Mouse (Mus musculus): Measurements from ENCODE around the gene Kcnn1.
"Not testable (repeated sequence)": the region's sequence is repeated elsewhere in the genome, so short reads cannot be mapped to it uniquely, and the experiment has no call there.

Gene Kcnn1

DNA sequence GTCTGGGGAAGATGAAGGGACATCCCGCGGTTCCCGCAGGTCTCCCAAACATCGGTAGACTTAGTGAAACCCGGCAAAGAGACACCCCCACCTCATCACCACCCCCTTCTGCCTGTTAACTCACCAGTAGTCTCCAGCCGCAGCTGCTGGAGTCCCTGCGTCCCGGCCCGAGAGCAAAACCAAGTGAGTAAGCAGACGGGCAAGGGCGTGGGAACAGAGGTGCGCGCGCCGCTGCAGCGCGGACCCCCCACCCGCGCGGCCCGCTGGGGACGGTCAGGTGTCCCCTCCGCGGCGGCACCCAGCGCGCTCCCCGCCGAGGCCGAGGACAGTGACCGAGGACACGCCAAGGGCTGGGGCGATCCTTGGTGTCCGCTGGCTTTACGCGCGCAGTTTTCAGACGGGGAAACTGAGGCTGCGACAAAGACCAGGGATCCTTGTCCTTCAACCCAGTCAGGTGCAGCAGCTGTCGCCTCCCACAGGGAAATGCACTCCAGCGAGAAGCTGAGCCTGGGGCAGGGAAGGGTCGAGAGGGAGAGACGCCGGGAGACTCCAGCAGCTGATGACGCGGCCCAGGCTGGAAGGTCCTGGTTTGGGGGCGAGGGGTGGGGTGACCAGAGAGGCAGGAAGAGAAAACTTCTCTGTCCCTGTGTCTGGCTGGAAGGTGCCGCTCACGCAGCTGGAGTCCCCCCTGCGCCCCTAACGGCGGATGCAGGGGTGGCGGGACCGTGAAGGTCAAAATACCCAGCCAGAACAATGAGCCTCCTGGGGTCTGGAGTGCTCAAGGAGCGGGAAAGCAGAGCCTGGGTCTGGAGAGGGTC lies at the start of gene Kcnn1:
TSS of gene Kcnn1 (minus strand) at position 435 of the 818 bp plus-strand sequence.
- DNase-seq (ENCODE audit: low spot score in 2 of 2): no peak

DNA sequence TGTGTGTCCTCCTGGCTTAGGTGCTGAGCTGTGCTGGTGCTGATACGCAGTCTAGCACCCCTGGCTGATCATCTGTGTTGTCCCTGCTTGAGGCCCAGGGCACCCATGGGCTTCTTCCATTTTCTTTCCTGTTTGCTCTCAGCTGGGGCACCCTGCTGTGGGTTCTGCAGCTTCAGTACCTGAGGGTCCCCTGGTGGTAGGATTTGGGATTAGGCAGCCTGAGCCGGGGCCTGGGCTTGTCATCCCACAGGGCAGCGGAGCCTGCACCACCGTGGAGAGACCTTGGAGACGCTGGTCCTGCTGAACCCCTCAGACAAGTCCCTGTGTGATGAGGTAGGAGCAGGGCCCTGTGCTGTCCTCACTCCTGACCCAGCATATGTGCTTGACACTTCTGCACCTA lies 48.5 kb upstream of the Kcnn1 start:
- DNase-seq (ENCODE audit: low spot score in 2 of 2): no peak

DNA sequence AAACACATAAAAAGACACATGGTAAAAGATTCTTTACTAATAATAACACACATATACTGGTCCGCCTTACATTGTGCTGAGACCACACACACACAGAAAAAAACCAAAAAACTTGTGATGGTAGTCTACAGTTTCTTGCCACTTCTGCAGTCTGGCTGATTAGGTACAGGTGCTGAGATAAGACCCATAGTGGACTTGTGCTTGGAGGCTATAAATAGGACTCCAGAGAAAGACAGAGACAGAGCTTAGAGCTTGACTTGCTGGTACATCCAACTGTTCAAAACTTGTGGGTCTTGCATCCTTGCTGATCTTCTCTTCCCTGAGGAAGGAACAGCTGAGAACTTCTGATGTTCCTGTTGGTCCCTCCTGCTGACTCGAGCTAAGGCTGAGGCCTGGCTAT lies 44.5 kb upstream of the Kcnn1 start:
- no peak for DNase-seq (ENCODE audit: low spot score in 2 of 2)

DNA sequence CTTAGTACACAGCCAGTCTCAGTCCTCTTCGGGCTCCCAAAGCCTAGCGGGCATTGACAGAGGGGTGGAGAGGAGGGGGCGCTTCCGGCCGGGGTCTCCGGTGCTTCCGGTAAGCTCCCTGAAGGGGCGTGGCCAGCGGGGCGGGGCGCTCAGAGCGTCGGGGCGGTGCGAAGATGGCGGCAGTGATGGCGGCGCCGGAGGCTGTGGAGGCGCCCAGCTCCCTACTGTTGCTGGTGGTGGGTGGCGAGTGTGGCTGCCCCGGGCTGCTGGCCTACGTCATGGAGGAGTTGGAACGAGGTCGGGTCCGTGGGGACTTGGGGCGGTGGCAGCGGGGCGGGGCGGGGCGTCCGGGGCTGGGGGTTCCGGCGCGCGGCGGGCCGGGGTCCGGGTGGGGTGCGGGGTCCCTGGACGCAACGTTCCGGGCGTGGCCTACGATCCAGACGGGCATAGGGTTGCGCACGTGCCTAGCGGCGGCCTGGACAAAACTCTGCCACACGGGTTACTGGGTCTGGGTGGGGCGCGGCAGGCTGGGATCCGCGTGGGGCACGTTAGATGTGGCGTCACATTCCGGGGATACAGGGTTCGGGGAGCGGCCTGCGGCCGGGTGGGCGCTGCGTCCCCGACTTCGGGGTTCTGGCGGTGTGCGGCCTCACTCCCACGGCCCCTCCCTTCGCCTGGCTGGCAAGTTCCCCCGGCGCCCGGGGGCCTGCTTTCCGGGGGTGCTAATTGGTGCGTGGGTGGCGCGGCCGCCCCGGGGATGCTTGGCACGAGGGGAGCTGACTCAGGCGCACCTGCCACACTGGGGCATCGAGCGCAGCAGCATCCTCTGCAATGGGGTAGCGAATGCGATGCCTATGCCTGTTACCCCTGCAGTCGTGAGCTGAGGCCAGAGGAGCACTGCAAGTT lies 43.0 kb upstream of the Kcnn1 start, which contains the start of gene Map1s:
TSS of gene Map1s (plus strand) at position 102 of the 906 bp plus-strand sequence.
- DNase-seq (ENCODE audit: low spot score in 2 of 2): peak; percentile 28 to 60

DNA sequence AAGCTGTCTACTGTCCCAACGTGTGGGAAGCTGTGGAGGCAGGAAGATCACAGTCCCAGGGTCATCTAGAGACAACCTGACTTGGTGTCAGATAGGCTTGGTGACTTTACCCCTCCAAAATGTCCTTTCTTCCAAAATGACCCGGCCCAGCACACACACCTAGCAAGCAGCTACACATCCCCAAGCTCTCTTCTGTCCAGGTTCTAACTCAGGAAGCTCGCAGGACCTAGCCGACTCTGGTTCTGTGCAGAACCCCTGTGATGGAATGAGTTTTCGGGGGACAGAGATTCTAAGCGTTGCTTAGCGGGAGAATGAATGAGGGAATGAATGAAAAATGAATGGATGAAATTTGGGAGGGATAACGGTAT lies 42.4 kb upstream of the Kcnn1 start:
- no peak for DNase-seq (ENCODE audit: low spot score in 2 of 2)

DNA sequence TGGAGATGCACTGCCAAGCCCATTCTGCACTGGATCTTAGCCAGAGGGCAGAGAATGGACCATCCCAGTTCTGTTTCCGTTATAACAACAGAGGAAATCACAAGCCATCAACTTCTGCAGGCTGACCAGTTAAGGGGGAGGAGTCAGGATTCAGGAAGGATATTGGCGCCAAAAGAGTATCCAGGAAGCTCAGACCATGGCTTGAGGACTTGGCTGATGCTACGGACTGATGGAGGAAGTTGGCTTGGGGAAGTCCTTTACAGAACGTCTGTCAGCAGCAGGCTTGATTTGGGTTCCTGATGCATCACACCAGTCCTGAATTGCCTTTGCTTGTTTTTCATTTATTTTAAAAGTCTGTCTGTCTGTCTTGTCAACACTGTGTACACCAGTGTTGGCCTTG lies 41.5 kb upstream of the Kcnn1 start:
- DNase-seq (ENCODE audit: low spot score in 2 of 2): no peak

DNA sequence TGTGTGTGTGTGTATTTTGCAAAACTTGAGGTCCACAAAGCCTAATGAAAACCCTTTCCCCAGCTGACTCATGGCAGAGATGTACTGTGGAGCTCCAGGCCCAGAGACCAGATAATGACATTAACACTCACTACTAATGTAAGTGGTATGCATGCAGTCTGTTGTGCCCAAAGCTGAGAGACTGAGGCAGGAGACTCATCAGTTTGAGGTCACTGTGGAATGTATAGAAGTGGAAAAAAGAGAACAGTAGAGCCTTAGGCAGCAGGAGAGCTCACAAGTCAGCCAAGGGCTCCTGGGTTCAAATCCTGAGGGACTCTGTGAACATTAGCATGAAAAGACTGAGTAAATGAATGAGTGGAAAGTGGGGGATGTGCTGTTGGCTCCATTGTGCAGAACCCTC lies 40.5 kb upstream of the Kcnn1 start:
- no peak for DNase-seq (ENCODE audit: low spot score in 2 of 2)

DNA sequence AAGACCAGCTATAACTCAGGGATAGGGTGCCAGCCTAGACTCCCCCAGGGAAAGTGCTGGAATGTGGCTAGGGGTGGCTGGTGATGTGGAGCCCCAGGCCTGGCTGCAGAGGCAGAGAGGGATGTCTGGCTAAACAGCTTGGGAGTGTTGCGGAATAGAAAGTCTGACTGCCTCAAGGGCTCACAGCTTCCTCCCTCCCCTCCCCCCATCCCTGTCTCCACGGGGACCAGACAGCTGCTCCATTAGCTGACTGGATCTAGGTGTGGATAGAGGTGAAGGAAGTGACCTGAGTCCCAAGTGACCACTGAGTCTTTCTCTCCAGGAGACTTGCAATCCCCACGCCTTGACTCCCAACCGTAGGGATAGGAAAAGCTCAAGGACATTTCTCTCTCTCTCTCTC lies 40.1 kb upstream of the Kcnn1 start:
- no peak for DNase-seq (ENCODE audit: low spot score in 2 of 2)

DNA sequence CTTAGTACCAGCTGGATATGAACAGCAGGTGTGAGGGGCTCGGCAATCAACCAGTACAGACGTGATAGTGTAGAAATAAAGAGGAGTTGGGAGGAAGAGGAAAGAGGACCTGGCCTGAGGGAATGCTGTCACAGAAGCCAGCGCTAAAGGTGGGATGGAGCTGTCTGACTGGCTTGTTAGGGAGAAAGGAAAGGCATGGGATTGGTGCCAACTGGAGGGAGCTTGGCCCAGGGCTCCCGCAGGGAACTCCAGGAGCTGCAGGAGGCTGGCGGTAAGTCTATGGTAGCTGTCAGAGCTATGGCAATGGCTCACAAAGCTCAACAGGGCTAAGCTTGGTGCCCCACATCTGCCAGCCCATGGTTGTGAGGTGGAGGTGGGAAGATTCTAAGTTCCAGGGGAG lies 39.2 kb upstream of the Kcnn1 start:
- no peak for DNase-seq (ENCODE audit: low spot score in 2 of 2)

DNA sequence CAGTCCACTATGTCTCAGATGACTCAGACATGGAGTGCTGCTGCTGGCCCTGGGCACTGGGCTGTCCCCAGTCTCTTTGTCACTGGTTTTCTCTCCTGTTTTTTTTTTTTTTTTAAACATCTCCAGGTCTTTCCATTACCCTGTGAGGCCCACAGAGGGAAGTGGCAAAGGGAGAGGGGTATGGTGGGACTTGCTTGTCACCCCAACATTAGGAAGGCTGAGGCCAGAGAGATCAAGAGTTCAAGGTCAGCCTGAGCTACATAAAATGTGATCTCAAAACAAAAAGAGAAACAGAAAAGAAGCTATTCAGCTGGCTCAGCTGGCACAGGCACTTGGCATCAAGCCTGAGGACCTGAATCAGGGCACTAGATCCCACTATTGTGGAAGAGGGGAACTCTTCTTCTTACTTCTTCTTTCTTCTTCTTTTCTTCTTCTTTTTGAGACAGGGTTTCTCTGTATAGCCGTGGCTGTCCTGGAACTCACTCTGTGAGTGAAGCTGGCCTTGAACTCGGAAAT lies 37.9 kb upstream of the Kcnn1 start:
- no peak for DNase-seq (ENCODE audit: low spot score in 2 of 2)

DNA sequence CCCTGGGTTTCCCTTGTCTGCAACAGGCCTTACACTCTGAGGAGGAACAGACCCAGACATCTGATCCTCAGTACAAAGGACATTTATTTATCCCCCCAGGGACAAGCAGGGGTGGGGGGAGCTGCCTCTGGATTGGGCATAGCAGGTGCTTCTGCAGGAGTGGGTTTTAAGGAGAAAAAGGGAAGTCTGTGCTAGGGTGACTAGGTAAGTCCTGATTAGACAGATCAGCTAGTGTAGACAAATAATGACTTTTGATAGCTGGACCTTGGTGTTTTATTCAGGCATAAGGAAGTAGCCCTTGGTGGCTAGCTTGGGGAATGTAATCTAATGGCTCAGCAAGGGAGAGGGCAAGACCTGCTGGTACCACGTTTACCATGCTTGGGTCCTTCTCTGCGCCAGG lies 36.2 kb upstream of the Kcnn1 start:
- DNase-seq (ENCODE audit: low spot score in 2 of 2): no peak

DNA sequence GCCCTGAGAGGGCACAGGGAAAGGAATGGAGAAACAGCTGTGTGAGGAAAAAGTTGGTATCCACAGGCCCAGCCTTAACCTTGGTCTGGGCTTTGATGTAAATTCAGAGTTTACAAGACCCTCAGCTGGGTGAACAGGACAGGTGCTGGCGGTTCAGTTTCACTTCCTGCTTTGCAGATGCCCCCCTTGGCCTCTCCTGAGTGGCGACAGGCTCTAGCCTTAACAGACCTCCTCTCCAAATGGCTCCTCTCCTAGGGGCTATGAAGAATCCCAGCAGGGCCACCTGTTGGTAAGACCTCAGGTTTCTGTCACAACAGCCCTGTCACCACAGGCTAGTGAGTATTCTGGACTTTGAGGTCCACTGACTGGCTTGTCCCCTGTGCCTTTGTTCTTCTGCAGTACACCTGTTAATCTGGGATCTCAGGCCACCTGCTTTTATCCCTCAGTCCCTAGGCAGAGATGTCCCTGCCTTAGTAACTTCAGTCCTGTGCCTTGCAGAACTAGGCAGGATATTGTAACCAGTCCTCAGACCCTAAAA lies 35.7 kb upstream of the Kcnn1 start:
- no peak for DNase-seq (ENCODE audit: low spot score in 2 of 2)

DNA sequence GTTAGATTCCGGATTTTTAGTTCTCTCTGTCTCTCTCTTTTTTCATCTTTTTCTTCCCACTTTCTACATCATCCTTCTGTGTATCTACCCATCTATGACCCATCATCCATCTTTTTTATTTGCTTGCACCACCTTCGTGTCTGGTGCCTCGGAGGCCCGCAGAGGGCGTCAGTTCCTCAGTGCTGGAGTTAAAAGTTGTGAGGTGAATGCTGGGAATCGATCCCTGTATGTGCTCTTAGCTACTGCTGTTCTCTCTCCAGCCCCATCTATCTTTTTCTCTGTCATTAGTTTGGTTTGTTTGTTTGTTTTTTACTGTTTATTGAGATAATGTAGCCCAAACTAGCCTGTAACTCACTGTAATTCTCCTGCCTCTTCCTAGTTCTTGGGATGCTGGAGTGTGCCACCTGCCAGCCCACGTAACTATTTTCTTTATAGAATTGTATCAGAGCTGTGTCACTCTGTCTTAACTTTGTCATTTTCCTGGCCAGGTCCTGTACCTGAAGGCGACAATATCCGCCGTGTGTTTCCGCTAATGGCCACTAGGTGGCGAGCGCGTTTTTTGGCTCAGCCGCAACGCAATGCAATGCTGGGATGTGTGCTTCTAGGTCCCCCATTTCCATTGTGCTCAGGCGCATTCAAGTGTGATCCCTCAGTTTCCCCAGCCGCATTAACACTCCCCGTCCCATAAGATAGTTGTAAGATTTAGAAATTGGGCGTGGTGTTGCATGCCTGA lies 34.8 kb upstream of the Kcnn1 start:
- DNase-seq (ENCODE audit: low spot score in 2 of 2): peak; percentile 83 to 85

DNA sequence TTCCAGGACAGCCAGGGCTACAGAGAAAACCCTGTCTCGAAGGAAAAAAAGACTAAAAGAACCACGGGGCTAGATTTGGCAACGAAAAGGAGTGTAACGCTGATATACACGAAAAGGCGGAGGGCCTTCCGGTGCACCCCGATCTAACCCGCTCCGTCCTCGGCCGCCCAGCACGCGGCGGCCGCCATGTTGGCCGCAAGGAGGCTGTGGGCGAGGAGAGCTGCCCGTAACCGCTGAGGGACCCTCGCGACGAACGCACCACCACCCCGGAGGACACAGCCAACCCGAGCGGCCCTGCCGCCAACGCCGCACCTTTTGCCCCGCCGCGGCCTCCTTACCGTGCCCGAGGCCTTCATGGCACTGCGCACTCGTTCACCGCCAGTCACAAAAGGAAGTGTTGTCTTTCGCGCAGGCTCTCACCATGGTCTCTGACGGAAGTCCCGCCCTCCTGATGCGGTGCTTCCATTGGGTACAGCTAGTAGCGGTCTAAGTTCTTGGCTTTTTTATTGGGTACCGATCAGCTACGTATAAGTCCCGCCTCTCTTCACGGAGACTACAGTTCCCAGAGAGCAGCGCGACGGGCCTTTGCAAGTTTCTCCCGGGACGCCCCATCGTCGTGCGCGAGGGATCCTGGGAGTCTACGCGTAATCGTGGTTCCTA lies 34.1 kb upstream of the Kcnn1 start, which contains the start of gene Rpl18a:
TSS of gene Rpl18a (minus strand) at position 392 of the 660 bp plus-strand sequence.
- DNase-seq (ENCODE audit: low spot score in 2 of 2): peak; percentile 92 to 95

DNA sequence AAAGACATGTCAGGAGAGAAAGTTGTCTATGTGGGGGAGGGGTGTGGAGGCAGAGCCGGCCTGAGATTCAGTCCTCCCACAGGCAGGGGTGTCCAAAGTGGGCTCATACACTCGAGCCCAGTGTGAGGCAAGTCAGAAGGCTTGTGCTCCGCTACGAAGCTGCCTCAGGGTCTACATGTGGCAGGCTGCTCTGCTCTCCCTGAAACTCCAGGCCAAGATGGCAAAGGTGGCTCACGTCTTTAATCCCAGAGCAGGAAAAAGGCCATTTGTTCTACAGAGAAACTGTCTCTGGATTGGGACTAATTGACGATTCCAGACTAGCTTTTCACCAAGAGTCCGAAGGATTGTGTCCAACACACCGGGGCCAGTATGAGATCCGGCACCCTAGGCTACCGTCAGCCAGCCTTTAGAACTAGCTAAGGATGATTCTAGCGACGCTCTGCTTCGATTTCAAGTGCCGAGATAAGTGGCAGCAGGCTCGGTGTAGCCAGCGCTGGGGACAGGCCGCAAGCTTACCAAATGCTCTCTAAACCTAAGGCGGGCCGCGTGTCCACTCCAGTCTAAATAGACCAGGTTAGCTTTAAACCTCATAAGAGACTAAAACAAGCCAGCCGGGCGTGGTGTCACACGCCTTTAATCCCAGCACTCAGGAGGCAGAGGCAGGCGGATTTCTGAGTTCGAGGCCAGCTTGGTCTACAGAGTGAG lies 33.4 kb upstream of the Kcnn1 start:
- no peak for DNase-seq (ENCODE audit: low spot score in 2 of 2)

DNA sequence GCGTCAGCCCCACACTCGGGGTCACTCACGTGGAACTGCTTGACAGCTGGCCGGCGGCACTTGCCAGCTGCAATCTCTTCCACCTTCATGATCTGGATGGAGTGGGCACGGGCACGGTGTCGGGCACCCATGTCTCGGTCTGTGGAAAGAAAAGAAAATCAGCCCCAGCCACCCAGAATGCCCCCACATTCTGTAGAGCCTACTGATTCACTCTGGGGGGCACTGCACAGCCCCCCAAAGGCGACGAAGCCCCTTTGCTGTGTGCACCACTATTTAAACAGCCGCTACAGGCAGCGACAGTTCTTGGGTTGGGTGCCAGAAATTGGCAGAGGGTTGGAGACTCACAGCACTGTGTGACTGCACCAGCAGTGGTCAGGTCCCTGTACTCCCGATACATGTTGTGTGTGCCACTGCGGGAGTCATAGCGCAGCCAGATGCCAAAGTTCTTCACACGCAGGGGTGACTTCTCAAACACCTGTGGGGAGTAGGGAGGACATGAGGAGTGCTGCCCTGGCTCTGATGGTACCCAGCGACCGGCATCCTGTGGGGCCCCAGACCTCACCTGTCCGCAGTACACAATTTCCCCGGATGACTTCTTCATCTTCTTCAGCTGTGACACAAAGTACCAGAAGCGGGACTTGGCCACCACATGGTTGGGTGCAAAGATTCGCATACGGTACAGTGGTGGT lies 32.7 kb upstream of the Kcnn1 start:
- not testable (repeated sequence) for DNase-seq (ENCODE audit: low spot score in 2 of 2)

DNA sequence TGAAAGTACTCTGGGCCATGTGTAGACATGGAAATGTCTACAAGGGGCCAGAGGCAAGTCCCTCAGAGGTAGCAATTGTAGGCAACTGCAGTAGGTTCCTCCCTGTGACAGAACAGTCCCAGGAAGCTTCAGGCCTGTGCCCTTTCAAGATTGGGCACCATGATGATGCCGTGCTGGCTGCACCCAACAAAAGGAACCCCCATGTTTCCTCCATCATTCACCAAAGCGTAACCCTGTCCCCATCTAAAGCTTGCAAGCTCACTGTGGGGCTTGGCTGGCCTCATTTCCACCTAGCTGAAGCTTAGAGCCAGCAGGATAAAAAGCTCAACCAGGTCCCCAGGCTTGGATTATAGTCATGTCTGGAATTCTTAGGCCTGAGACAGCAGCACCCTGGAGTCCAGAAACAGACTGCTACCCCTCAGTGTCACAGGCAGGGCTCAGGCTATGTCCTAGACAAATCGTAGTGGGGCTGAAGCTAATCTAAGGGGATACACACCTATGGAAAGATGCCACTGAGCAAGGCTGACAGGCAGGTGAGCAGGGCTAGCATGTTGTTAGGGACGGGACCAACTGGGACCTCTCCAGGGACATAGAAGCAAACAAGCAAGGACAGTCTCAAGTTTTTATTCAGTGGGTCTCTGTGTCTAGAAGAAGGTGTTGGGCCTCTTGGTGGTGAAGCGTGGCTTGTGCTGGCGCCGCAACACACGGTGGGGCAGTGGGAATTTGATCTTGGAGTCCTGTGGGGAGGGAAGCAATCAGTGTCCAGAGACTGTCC lies 31.9 kb upstream of the Kcnn1 start:
- no peak for DNase-seq (ENCODE audit: low spot score in 2 of 2)

DNA sequence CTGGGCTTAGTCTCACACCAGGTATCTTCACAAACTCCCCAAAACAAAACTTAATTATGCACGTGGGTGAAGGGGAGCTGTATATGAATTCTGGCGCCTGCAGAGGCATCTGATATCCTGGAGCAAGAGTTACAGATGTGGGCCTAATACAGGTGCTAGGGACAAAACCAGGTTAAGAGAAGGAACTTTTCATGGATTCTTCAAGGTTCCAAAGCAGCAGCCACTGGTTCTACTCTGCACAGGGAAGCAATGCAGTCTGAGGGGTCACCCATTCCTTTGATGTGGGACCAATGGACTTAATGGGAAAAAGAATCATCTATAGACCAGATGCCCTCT lies 31.3 kb upstream of the Kcnn1 start:
- no peak for DNase-seq (ENCODE audit: low spot score in 2 of 2)

All from urinary bladder, postnatal 36 days (tissue).